Mouse (Mus musculus) common myeloid progenitor, adult 5-6 weeks (primary cell): Measurements from ENCODE around the gene Olfr1220. TPM values are rescaled to one million over a fixed set of nuclear protein-coding genes. Genes with fewer than 3 reads are reported as not detected.

Experiments
- ATAC-seq: replicated peaks from 2 replicates; pipeline ENCODE4 v1.8.0; 2016; ENCODE audit warnings: low read depth, mild to moderate bottlenecking, moderate TSS enrichment, inconsistent platforms; ENCODE audit not compliant: poor library complexity, severe bottlenecking
- total RNA-seq: library from RNA; stranded (forward); fragments of 200-1000, 187-1606 nt; gene quantifications from 2 replicates; pipeline ENCODE4 v1.2.3, GENCODE M21; 2017

The Olfr1220 gene
- not detected in 2 replicates for total RNA-seq

DNA sequence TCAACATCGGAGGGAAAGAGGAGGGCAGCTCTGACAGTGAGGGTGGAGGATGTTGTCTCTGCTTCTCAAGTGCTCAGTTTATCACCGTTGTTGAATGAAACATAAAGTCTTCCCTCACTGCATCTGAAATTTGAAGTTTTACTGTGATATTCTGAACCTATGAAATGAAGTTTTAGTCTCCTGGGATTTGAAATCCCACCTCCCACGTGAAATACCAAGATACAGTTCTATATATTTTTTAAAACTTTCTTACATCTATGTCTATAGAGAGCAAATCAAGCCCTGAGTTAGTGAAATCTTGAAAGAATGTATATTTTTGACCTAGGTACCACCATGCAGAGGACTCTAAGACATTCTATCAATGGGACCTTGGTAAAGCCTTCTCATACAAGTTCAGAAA, at the start of gene Olfr1220:
TSS of gene Olfr1220 (minus strand) at position 101 of the 400 bp plus-strand sequence.
- no peak for ATAC-seq

- no peak for ATAC-seq
Observed at GRCm38 (mm10) chr2:89151460-89151859, 44.8 kb upstream of the Olfr1220 start, which contains the start of gene Olfr1223. Gene Olfr1223, minus strand, starts transcription at chr2:89151560.

- ATAC-seq, result no peak
Observed at GRCm38 (mm10) chr2:89132954-89133353, 26.3 kb upstream of the Olfr1220 start, which contains the start of gene Olfr1222. Gene Olfr1222, minus strand, starts transcription at chr2:89133054.

GRCm38 (mm10) chr2:89117183-89117582, 10.5 kb upstream of the Olfr1220 start, which contains the start of gene Olfr1221:
Gene Olfr1221, minus strand, starts transcription at chr2:89117283.
- ATAC-seq, result no peak

- no peak for ATAC-seq
Observed at GRCm38 (mm10) chr2:89105651-89106050, 984 bp downstream of the Olfr1220 start.

GRCm38 (mm10) chr2:89093848-89094247, 12.8 kb downstream of the Olfr1220 start:
- ATAC-seq, result no peak

- no peak for ATAC-seq
Observed at GRCm38 (mm10) chr2:89083413-89083812, 23.2 kb downstream of the Olfr1220 start, which contains the start of gene Olfr1219. Gene Olfr1219, minus strand, starts transcription at chr2:89083513.

DNA sequence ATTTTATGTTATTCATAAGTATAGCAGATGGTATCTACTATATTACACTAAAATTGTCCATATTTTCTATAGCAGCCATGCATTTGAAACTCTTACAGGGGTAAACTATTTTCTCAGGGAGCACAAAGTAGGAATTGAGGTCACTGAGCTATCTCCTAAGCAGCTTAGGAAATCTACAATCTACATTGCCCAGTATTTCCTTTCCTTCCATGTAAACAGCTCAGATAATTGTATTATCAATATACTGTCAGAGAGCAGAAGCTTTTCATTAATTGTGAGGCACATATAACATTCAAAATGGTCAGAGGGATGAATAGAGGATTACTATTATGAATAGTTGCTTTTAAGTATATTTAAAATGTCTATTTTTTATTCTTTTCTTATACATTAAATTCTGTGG, 25.1 kb downstream of the Olfr1220 start:
- no peak for ATAC-seq

- ATAC-seq, result no peak
Observed at GRCm38 (mm10) chr2:89061087-89061486, 45.5 kb downstream of the Olfr1220 start, which contains the start of gene Olfr1218. Gene Olfr1218, minus strand, starts transcription at chr2:89061187.

Other genes starting within 250 kb of the Olfr1220 start
- gene Olfr1206, start 243.6 kb downstream of the Olfr1220 start, total RNA-seq, result not detected in 2 replicates
- gene Olfr1208, start 204.5 kb downstream of the Olfr1220 start, total RNA-seq, result not detected in 2 replicates
- not detected in 2 replicates for gene Olfr1209, start 191.7 kb downstream of the Olfr1220 start, total RNA-seq
- not detected in 2 replicates for gene Olfr1211, start 168.7 kb downstream of the Olfr1220 start, total RNA-seq
- gene Olfr1212, start 152.9 kb downstream of the Olfr1220 start, total RNA-seq, result not detected in 2 replicates
- gene Gm13762, start 126.6 kb downstream of the Olfr1220 start, total RNA-seq, result not detected in 2 replicates
- gene Olfr1214, start 114.2 kb downstream of the Olfr1220 start, total RNA-seq, result not detected in 2 replicates
- not detected in 2 replicates for gene Olfr1215, start 99.9 kb downstream of the Olfr1220 start, total RNA-seq
- gene Olfr1216, start 88.5 kb downstream of the Olfr1220 start, total RNA-seq, result not detected in 2 replicates
- not detected in 2 replicates for gene Olfr1217, start 74.8 kb downstream of the Olfr1220 start, total RNA-seq
- gene Olfr1218, start 45.6 kb downstream of the Olfr1220 start, total RNA-seq, result not detected in 2 replicates
- gene Olfr1219, start 23.3 kb downstream of the Olfr1220 start, total RNA-seq, result not detected in 2 replicates
- gene Olfr1221, start 10.4 kb upstream of the Olfr1220 start, total RNA-seq, result not detected in 2 replicates
- gene Olfr1222, start 26.2 kb upstream of the Olfr1220 start, total RNA-seq, result not detected in 2 replicates
- gene Olfr1223, start 44.7 kb upstream of the Olfr1220 start, total RNA-seq, result not detected in 2 replicates
- gene Olfr1224-ps1, start 57.3 kb upstream of the Olfr1220 start, total RNA-seq, result not detected in 2 replicates
- not detected in 2 replicates for gene Olfr1225, start 67.8 kb upstream of the Olfr1220 start, total RNA-seq
- gene Olfr1226, start 93.2 kb upstream of the Olfr1220 start, total RNA-seq, result not detected in 2 replicates
- not detected in 2 replicates for gene Olfr1228, start 147.2 kb upstream of the Olfr1220 start, total RNA-seq
- gene Olfr1229, start 181.2 kb upstream of the Olfr1220 start, total RNA-seq, result not detected in 2 replicates
- gene Olfr1230, start 190.4 kb upstream of the Olfr1220 start, total RNA-seq, result not detected in 2 replicates
- not detected in 2 replicates for gene Olfr1231, start 200.2 kb upstream of the Olfr1220 start, total RNA-seq
- gene Olfr1232, start 222.8 kb upstream of the Olfr1220 start, total RNA-seq, result not detected in 2 replicates
- gene Olfr1233, start 235.6 kb upstream of the Olfr1220 start, total RNA-seq, result not detected in 2 replicates